Mouse (Mus musculus): ENCODE data around the gene Sdr9c7. TPM values are rescaled to one million over a fixed set of nuclear protein-coding genes. Genes with fewer than 3 reads are reported as not detected.
A peak's percentile ranks its signal among the peaks of the same experiment; 100 is the strongest.
"Not testable (repeated sequence)": the region's sequence is repeated elsewhere in the genome, so short reads cannot be mapped to it uniquely, and the experiment has no call there.

Sdr9c7 gene
- polyA plus RNA-seq, 1 experiment from 2014 or later, result 0.08 TPM

DNA sequence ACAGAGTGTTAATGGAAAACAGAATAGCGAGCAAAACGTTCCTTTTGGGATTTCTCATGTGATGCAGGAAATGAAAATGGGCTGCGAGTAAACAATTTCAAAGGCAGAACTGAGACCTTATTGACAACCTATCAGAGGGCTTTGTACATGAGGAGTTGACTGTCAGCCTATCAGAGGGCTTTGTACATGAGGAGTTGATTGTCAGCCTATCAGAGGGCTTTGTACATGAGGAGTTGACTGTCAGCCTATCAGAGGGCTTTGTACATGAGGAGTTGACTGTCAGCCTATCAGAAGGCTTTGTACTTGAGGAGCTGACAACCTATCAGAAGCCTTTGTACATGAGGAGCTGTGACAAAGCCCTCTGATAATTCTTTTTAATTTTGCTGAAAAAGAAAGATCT, 18.9 kb downstream of the Sdr9c7 start:
- H3K27ac ChIP-seq; H3K27me3 ChIP-seq; H3K9me3 ChIP-seq (replicated peaks); H3K4me3 ChIP-seq (replicated peaks); ATAC-seq (replicated peaks; ENCODE audit: low FRiP score); H3K9ac ChIP-seq; H3K4me1 ChIP-seq; H3K36me3 ChIP-seq; H3K4me2 ChIP-seq: not testable (repeated sequence)
- 88% methylated on average over 3 of the region's 3 CpGs for WGBS

DNA sequence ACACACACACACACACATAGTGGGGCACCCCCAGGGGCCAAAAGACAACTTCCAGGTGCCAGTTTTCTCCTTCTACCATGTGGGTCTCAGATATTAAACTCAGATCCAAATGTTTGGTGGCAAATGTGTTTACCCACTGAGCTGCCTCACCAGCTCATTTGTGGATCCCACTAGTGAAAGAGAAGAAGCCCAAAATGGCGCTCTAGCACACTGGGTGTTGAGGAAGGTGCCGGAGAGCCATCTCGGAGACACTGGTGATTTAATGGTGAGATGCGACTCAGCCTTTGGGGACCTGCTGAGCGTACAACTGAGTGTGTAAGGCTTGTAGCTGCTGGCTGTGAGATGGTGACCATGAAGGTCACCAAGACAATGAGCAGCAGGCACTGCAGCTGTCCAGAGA, 19.3 kb downstream of the Sdr9c7 start:
- ATAC-seq (replicated peaks; ENCODE audit: low FRiP score), result no peak
- H3K4me1 ChIP-seq, result 0 out of 2 replicates have a peak, but pooled peaks cover 3% of the 10 kb centered on the region
- no peaks in the 10 kb centered on the region for H3K9me3 ChIP-seq (replicated peaks)
- no peaks in the 10 kb centered on the region for H3K36me3 ChIP-seq
- WGBS, result 94% methylated on average over 5 of the region's 5 CpGs
- H3K4me2 ChIP-seq, result no peak overlapping the region
- H3K27me3 ChIP-seq, result no peaks in the 10 kb centered on the region
- no peak overlapping the region for H3K27ac ChIP-seq
- H3K9ac ChIP-seq, result no peak overlapping the region
- no peak overlapping the region for H3K4me3 ChIP-seq (replicated peaks)

GRCm38 (mm10) chr10:127922241-127922640, 23.9 kb downstream of the Sdr9c7 start:
- Histone ChIP-seq H3K9ac (no peak overlapping the region), H3K27me3 (no peaks in the 10 kb centered on the region), H3K36me3 (no peaks in the 10 kb centered on the region), H3K9me3 (replicated peaks) (no peaks in the 10 kb centered on the region), H3K4me3 (replicated peaks) (no peak overlapping the region), H3K4me1 (peaks cover 13% of the 10 kb centered on the region), H3K27ac (no peak overlapping the region), H3K4me2 (no peak overlapping the region)
- ATAC-seq (replicated peaks; ENCODE audit: low FRiP score), result no peak
- WGBS, result 70% methylated on average over 1 of the region's 1 CpGs

GRCm38 (mm10) chr10:127923024-127923423, 24.7 kb downstream of the Sdr9c7 start:
- Histone ChIP-seq H3K4me1 (peaks cover 13% of the 10 kb centered on the region), H3K4me3 (replicated peaks) (no peak overlapping the region), H3K9me3 (replicated peaks) (no peaks in the 10 kb centered on the region), H3K27me3 (no peaks in the 10 kb centered on the region), H3K27ac (no peak overlapping the region), H3K36me3 (no peaks in the 10 kb centered on the region), H3K9ac (no peak overlapping the region), H3K4me2 (no peak overlapping the region)
- WGBS, result 85% methylated on average over 8 of the region's 8 CpGs
- no peak for ATAC-seq (replicated peaks; ENCODE audit: low FRiP score)

- H3K9me3 ChIP-seq (replicated peaks), result no peaks in the 10 kb centered on the region
- WGBS, result 37% methylated on average over 7 of the region's 7 CpGs
- peak overlapping the region; percentile 76 for H3K27ac ChIP-seq
- no peak overlapping the region for H3K9ac ChIP-seq
- H3K4me3 ChIP-seq (replicated peaks), result no peak overlapping the region
- no peak overlapping the region for H3K4me2 ChIP-seq
- H3K4me1 ChIP-seq, result peaks cover 13% of the 10 kb centered on the region
- ATAC-seq (replicated peaks; ENCODE audit: low FRiP score), result peak; percentile 86
- H3K27me3 ChIP-seq, result no peaks in the 10 kb centered on the region
- no peaks in the 10 kb centered on the region for H3K36me3 ChIP-seq
Observed at GRCm38 (mm10) chr10:127924597-127925378, 26.5 kb downstream of the Sdr9c7 start.

GRCm38 (mm10) chr10:127927737-127928136, 29.4 kb downstream of the Sdr9c7 start:
- H3K9ac ChIP-seq, result no peak overlapping the region
- no peaks in the 10 kb centered on the region for H3K27me3 ChIP-seq
- H3K9me3 ChIP-seq (replicated peaks), result no peaks in the 10 kb centered on the region
- H3K27ac ChIP-seq, result no peak overlapping the region
- no peak for ATAC-seq (replicated peaks; ENCODE audit: low FRiP score)
- no peak overlapping the region for H3K4me3 ChIP-seq (replicated peaks)
- no peak overlapping the region for H3K4me2 ChIP-seq
- no peaks in the 10 kb centered on the region for H3K36me3 ChIP-seq
- peaks cover 13% of the 10 kb centered on the region for H3K4me1 ChIP-seq
- WGBS, result 54% methylated on average over 2 of the region's 2 CpGs

- Histone ChIP-seq H3K27ac (no peak overlapping the region), H3K4me1 (no peaks in the 10 kb centered on the region), H3K36me3 (no peaks in the 10 kb centered on the region), H3K9ac (no peak overlapping the region), H3K4me2 (no peak overlapping the region), H3K27me3 (no peaks in the 10 kb centered on the region), H3K9me3 (replicated peaks) (no peaks in the 10 kb centered on the region), H3K4me3 (replicated peaks) (no peak overlapping the region)
- 60% methylated on average over 8 of the region's 8 CpGs for WGBS
- ATAC-seq (replicated peaks; ENCODE audit: low FRiP score), result no peak
Observed at GRCm38 (mm10) chr10:127932290-127932926, 34.1 kb downstream of the Sdr9c7 start.

- Histone ChIP-seq H3K27ac (no peak overlapping the region), H3K4me2 (no peak overlapping the region), H3K36me3 (no peaks in the 10 kb centered on the region), H3K27me3 (no peaks in the 10 kb centered on the region), H3K9me3 (replicated peaks) (no peaks in the 10 kb centered on the region), H3K4me3 (replicated peaks) (no peak overlapping the region), H3K4me1 (no peaks in the 10 kb centered on the region), H3K9ac (no peak overlapping the region)
- WGBS, result 80% methylated on average over 8 of the region's 8 CpGs
- ATAC-seq (replicated peaks; ENCODE audit: low FRiP score), result no peak
Observed at GRCm38 (mm10) chr10:127936271-127936670, 38.0 kb downstream of the Sdr9c7 start.

DNA sequence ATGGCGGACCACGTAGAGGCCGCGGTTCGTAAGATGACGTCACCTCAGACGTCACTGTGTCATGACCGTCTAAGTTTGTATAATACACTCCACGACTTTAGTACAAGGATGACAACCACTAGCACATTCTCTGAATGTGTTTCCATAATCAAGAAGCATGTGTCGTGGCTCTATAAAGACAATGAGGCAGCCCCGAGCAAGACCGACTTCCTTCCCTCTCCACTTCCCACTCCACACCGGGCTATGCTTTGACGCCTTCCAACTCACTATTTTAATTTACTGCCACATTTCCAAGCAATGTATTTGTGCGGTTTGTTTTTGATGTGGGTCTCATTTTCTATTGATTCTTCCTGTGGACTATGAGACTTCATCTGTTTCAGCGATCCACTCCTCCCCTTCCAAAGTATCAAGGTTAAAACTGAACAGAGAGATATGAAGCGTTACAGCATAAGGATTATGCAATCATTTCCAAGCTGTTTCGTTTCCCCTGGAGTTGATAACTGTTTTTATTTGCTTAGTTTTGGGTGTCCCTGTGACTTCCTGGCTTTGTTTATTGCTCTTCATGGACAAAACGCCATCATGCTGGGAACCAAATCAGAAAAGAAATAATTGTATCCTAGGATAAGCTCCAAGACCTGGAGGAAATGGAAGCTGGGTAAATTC, 38.6 kb downstream of the Sdr9c7 start:
- no peak overlapping the region for H3K27ac ChIP-seq
- no peaks in the 10 kb centered on the region for H3K27me3 ChIP-seq
- no peaks in the 10 kb centered on the region for H3K9me3 ChIP-seq (replicated peaks)
- no peak overlapping the region for H3K9ac ChIP-seq
- no peaks in the 10 kb centered on the region for H3K36me3 ChIP-seq
- no peak overlapping the region for H3K4me3 ChIP-seq (replicated peaks)
- H3K4me1 ChIP-seq, result no peaks in the 10 kb centered on the region
- 80% methylated on average over 19 of the region's 19 CpGs for WGBS
- ATAC-seq (replicated peaks; ENCODE audit: low FRiP score), result no peak
- no peak overlapping the region for H3K4me2 ChIP-seq

DNA sequence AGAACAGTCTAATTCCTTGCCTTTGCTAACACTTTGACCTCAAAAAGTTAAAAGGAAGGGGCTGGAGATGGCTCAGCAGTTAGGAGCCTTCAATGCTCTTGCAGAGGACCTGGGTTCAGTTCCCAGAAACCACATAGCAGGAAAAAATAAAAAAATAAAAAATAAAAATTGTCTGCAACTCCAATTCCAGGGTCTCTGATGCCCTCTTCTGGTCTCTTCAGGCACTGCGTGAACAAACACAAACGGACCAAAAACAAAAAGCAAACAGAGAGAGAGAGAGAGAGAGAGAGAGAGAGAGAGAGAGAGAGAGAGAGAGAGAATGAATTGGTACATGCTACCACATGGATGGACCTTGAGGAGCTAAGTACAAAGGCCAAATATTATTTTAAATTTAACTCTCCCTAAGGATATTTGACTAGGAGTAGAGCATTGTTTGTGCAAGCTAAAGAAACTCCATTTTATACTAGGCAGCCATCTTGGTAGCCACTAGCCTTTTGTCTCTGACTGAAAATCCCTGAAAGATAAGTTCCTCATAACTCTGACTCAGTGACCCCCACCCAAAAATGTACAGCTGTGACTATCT, 39.2 kb downstream of the Sdr9c7 start:
- no peaks in the 10 kb centered on the region for H3K36me3 ChIP-seq
- no peaks in the 10 kb centered on the region for H3K27me3 ChIP-seq
- no peaks in the 10 kb centered on the region for H3K9me3 ChIP-seq (replicated peaks)
- H3K4me2 ChIP-seq, result no peak overlapping the region
- no peaks in the 10 kb centered on the region for H3K4me1 ChIP-seq
- WGBS, result 2% methylated on average over 2 of the region's 2 CpGs
- no peak overlapping the region for H3K27ac ChIP-seq
- H3K9ac ChIP-seq, result no peak overlapping the region
- no peak for ATAC-seq (replicated peaks; ENCODE audit: low FRiP score)
- H3K4me3 ChIP-seq (replicated peaks), result no peak overlapping the region

DNA sequence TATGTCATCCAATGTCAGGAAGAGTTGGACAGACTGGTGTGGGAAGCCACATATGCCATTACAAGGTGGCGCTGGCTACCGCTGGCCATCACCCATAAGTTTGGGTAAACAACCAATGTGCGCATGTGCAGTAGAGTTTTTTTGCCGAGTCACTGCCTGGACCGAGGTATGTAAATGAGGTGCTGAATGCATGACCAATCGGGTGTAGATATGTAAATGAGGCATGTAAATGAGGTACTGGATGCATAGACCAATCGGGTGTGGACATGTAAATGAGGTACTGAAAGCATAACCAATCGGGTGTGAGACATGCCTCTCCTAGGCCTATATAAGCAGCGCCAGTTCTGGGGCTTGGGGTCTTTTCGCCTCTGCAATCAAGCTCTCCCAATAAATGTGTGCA, 41.3 kb downstream of the Sdr9c7 start:
- 95% methylated on average over 10 of the region's 10 CpGs for WGBS
- H3K4me1 ChIP-seq; H3K9me3 ChIP-seq (replicated peaks); H3K4me3 ChIP-seq (replicated peaks); H3K9ac ChIP-seq; H3K4me2 ChIP-seq; H3K27ac ChIP-seq; H3K36me3 ChIP-seq; ATAC-seq (replicated peaks; ENCODE audit: low FRiP score); H3K27me3 ChIP-seq: not testable (repeated sequence)

DNA sequence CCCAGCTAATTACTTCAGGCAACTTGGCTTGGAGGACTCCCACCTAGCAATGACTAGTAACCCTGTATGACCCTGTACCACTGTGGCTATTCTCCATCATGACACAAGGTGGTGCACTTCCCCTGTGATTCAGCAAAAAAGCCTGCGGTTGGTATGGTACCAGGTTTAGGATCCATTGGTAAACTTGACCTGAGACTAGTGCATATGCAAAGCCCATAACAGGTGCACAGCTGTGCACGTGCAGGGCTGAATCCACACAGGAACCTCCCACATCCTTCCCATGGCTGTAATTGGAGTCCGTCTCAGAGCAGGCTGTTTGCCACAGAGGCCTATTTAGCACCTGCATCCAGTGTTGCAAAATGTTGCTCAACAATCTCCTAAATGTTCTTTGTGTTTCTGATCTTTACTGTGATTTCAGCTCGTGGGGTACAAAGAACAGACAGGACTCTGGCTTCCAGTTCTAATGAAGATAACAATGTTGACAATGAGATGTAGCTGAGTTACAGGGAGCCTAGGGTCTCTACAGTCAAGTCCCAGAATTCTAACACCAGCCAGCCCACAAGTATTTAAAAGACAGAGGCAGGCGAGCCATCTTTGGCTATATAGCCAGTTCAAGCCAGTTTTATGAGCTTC, 47.2 kb downstream of the Sdr9c7 start:
- Histone ChIP-seq H3K27me3 (no peaks in the 10 kb centered on the region), H3K9ac (no peak overlapping the region), H3K4me3 (replicated peaks) (no peak overlapping the region), H3K36me3 (no peaks in the 10 kb centered on the region), H3K4me2 (no peak overlapping the region), H3K27ac (no peak overlapping the region), H3K9me3 (replicated peaks) (no peaks in the 10 kb centered on the region), H3K4me1 (no peaks in the 10 kb centered on the region)
- ATAC-seq (replicated peaks; ENCODE audit: low FRiP score), result peak; percentile 75
- 32% methylated on average over 5 of the region's 5 CpGs for WGBS
